Mouse (Mus musculus) MEL (cell line): Measurements from ENCODE around the gene Tiparp. TPM values are rescaled to one million over a fixed set of nuclear protein-coding genes. Genes with fewer than 3 reads are reported as not detected.

ENCODE experiments used
- DNase-seq: peaks from one replicate; pipeline ENCODE4 v3.0.0; 2011; ENCODE audit warnings: low read depth, low spot score
- H3K27ac ChIP-seq: 2 replicates; pipeline ENCODE4 v1.5.1; 2012; ENCODE audit warnings: low read depth, mild to moderate bottlenecking, control low read depth, low read length, moderate library complexity; ENCODE audit not compliant: control insufficient read depth
- H3K27me3 ChIP-seq, 2 experiments: fragments of 150-350 bp in 1 of 2; sonication (generic) in 1 of 2; 2 replicates each; pipeline ENCODE4 v1.6.1; 2012; ENCODE audit warnings: low read length in 2 of 2, mild to moderate bottlenecking in 2 of 2, improper control_type of control experiment in 1 of 2, moderate library complexity in 1 of 2; ENCODE audit not compliant: insufficient read depth in 2 of 2, control insufficient read depth in 1 of 2
- H3K36me3 ChIP-seq, 2 experiments: 2 replicates each; pipeline ENCODE4 v1.6.1; 2012 to 2014; ENCODE audit warnings: low read length in 2 of 2, improper control_type of control experiment in 1 of 2, inconsistent platforms in 1 of 2, mild to moderate bottlenecking in 1 of 2; ENCODE audit not compliant: insufficient read depth in 2 of 2, control insufficient read depth in 1 of 2
- H3K4me1 ChIP-seq, 2 experiments: fragments of 150-350 bp in 1 of 2; sonication (generic) in 1 of 2; 2 replicates each; pipeline ENCODE4 v1.6.1; 2012; ENCODE audit warnings: low read length in 2 of 2, improper control_type of control experiment in 1 of 2, mild to moderate bottlenecking in 1 of 2; ENCODE audit not compliant: insufficient read depth in 2 of 2, control insufficient read depth in 1 of 2
- H3K4me3 ChIP-seq, 2 experiments: fragments of 150-350 bp in 1 of 2; sonication (generic) in 1 of 2; 2 replicates each; pipeline ENCODE4 v1.5.1; 2012; ENCODE audit warnings: low read depth in 2 of 2, low read length in 2 of 2, mild to moderate bottlenecking in 2 of 2, moderate library complexity in 2 of 2, control low read depth in 1 of 2, improper control_type of control experiment in 1 of 2; ENCODE audit not compliant: control insufficient read depth in 1 of 2, insufficient read depth in 1 of 2
- H3K79me2 ChIP-seq: 2 replicates; pipeline ENCODE4 v1.6.1; 2012; ENCODE audit warnings: mild to moderate bottlenecking, low read length, moderate library complexity; ENCODE audit not compliant: control insufficient read depth, poor library complexity, insufficient read depth
- H3K9ac ChIP-seq: 2 replicates; pipeline ENCODE4 v1.6.1; 2012; ENCODE audit warnings: low read depth, mild to moderate bottlenecking, control low read depth, low read length, moderate library complexity; ENCODE audit not compliant: control insufficient read depth, poor library complexity, severe bottlenecking
- H3K9me3 ChIP-seq: fragments of 150-350 bp; sonication (generic); replicated peaks from 2 replicates; pipeline ENCODE4 v1.6.1; 2012; ENCODE audit warnings: mild to moderate bottlenecking, low read length, improper control_type of control experiment, moderate library complexity; ENCODE audit not compliant: insufficient read depth
- BHLHE40 ChIP-seq: IDR thresholded peaks from 2 replicates; pipeline ENCODE4 v1.6.1; 2012; ENCODE audit warnings: low read depth, mild to moderate bottlenecking, inconsistent platforms, low read length, improper control_type of control experiment, borderline replicate concordance
- CTCF ChIP-seq, 3 experiments: IDR thresholded peaks in 2 of 3; conservative IDR thresholded peaks in 1 of 3; 2 replicates each; pipeline ENCODE4 v1.5.1; 2011 to 2012; ENCODE audit warnings: low read length in 3 of 3, low read depth in 2 of 3, mild to moderate bottlenecking in 2 of 3, improper control_type of control experiment in 1 of 3, inconsistent platforms in 1 of 3, mixed read lengths in 1 of 3, moderate library complexity in 1 of 3; ENCODE audit not compliant: control insufficient read depth in 1 of 3, insufficient read depth in 1 of 3, poor library complexity in 1 of 3, severe bottlenecking in 1 of 3
- EP300 ChIP-seq, 2 experiments: IDR thresholded peaks; 2 replicates each; pipeline ENCODE4 v1.6.1; 2011; ENCODE audit warnings: improper control_type of control experiment in 2 of 2, low read length in 2 of 2, low read depth in 1 of 2, mild to moderate bottlenecking in 1 of 2
- GABPA ChIP-seq: IDR thresholded peaks from 2 replicates; pipeline ENCODE4 v1.6.1; 2012; ENCODE audit warnings: low read depth, mild to moderate bottlenecking, inconsistent platforms, low read length, improper control_type of control experiment, moderate library complexity
- MAFK ChIP-seq: IDR thresholded peaks from 2 replicates; pipeline ENCODE4 v1.6.1; 2011; ENCODE audit warnings: low read depth, mild to moderate bottlenecking, low read length, improper control_type of control experiment, borderline replicate concordance
- MAX ChIP-seq: IDR thresholded peaks from 2 replicates; pipeline ENCODE4 v1.6.1; 2011; ENCODE audit warnings: low read length, improper control_type of control experiment
- MAZ ChIP-seq: IDR thresholded peaks from 2 replicates; pipeline ENCODE4 v1.6.1; 2012; ENCODE audit warnings: low read depth, mild to moderate bottlenecking, inconsistent platforms, low read length, improper control_type of control experiment
- MEF2A ChIP-seq: IDR thresholded peaks from 2 replicates; pipeline ENCODE4 v1.6.1; 2014; ENCODE audit warnings: low read depth, mild to moderate bottlenecking, inconsistent platforms, low read length, improper control_type of control experiment; ENCODE audit not compliant: poor library complexity, insufficient replicate concordance, severe bottlenecking; ENCODE audit errors: extremely low read depth
- MYB ChIP-seq: IDR thresholded peaks from 2 replicates; pipeline ENCODE4 v1.6.1; 2011; ENCODE audit warnings: mild to moderate bottlenecking, low read depth, low read length, improper control_type of control experiment
- MYC ChIP-seq: IDR thresholded peaks from 2 replicates; pipeline ENCODE4 v1.6.1; 2011; ENCODE audit warnings: low read depth, mild to moderate bottlenecking, low read length, improper control_type of control experiment, moderate library complexity
- NELFE ChIP-seq: IDR thresholded peaks from 2 replicates; pipeline ENCODE4 v1.6.1; 2011; ENCODE audit warnings: low read depth, low read length, improper control_type of control experiment
- NRF1 ChIP-seq: IDR thresholded peaks from 2 replicates; pipeline ENCODE4 v1.6.1; 2014; ENCODE audit warnings: low read depth, mild to moderate bottlenecking, inconsistent platforms, low read length, improper control_type of control experiment, moderate library complexity; ENCODE audit not compliant: poor library complexity, insufficient read depth, severe bottlenecking
- POLR2A ChIP-seq, 2 experiments: IDR thresholded peaks; 2 replicates each; pipeline ENCODE4 v1.6.1; 2011 to 2012; ENCODE audit warnings: low read length in 2 of 2, mild to moderate bottlenecking in 2 of 2, control low read depth in 1 of 2, improper control_type of control experiment in 1 of 2, low read depth in 1 of 2, moderate library complexity in 1 of 2; ENCODE audit not compliant: control insufficient read depth in 1 of 2, insufficient read depth in 1 of 2, poor library complexity in 1 of 2
- POLR2AphosphoS2 ChIP-seq: IDR thresholded peaks from 2 replicates; pipeline ENCODE4 v1.6.1; 2011; ENCODE audit warnings: low read length, improper control_type of control experiment
- RCOR1 ChIP-seq: IDR thresholded peaks from 2 replicates; pipeline ENCODE4 v1.6.1; 2012; ENCODE audit warnings: low read depth, mild to moderate bottlenecking, inconsistent platforms, low read length, improper control_type of control experiment
- SIN3A ChIP-seq: IDR thresholded peaks from 2 replicates; pipeline ENCODE4 v1.6.1; 2012; ENCODE audit warnings: low read length, improper control_type of control experiment, inconsistent platforms
- TAL1 ChIP-seq: IDR thresholded peaks from 2 replicates; pipeline ENCODE4 v1.6.1; 2012; ENCODE audit warnings: mild to moderate bottlenecking, inconsistent platforms, low read length, moderate library complexity, mixed read lengths
- UBTF ChIP-seq: IDR thresholded peaks from 2 replicates; pipeline ENCODE4 v1.6.1; 2012; ENCODE audit warnings: low read depth, mild to moderate bottlenecking, inconsistent platforms, low read length, improper control_type of control experiment, moderate library complexity, borderline replicate concordance; ENCODE audit not compliant: insufficient read depth
- USF1 ChIP-seq: IDR thresholded peaks from 2 replicates; pipeline ENCODE4 v1.6.1; 2014; ENCODE audit warnings: low read depth, mild to moderate bottlenecking, inconsistent platforms, low read length, improper control_type of control experiment, moderate library complexity
- ZMIZ1 ChIP-seq: IDR thresholded peaks from 2 replicates; pipeline ENCODE4 v1.6.1; 2012; ENCODE audit warnings: low read depth, mild to moderate bottlenecking, inconsistent platforms, low read length, improper control_type of control experiment, moderate library complexity
- ZNF384 ChIP-seq: IDR thresholded peaks from 2 replicates; pipeline ENCODE4 v1.6.1; 2012; ENCODE audit warnings: low read depth, mild to moderate bottlenecking, inconsistent platforms, low read length, improper control_type of control experiment
- polyA plus RNA-seq, 2 experiments: library from polyadenylated mRNA; stranded (reverse) in 1 of 2; unstranded in 1 of 2; fragments of >175 nt in 1 of 2; fragments of >200 nt in 1 of 2; gene quantifications; 2 replicates each; pipeline versions ENCODE4 v1.2.1 to v1.2.4; 2012; ENCODE audit warnings: low replicate concordance in 2 of 2, low read depth in 1 of 2; ENCODE audit not compliant: insufficient read length in 2 of 2, insufficient read depth in 1 of 2, missing spikeins in 1 of 2
- total RNA-seq: library from RNA; depleted of rRNA; stranded (reverse); fragments of 300-350 nt; gene quantifications from 2 replicates; pipeline ENCODE4 v1.2.3, GENCODE M21; 2012

The Tiparp gene
- total and polyA plus RNA-seq, 3 experiments = 2.0 to 3.3 TPM; not detected in 1

GRCm38 (mm10) chr3:65494291-65494763, 33.9 kb upstream of the Tiparp start:
- Histone ChIP-seq H3K79me2 (no peaks in the 10 kb centered on the region), H3K36me3 (no peaks in the 10 kb centered on the region), H3K27me3 (no peaks in the 10 kb centered on the region; a peak in 3 of 4 replicates), H3K9me3 (no peaks in the 10 kb centered on the region), H3K4me1 (no peaks in the 10 kb centered on the region), H3K9ac (no peak overlapping the region), H3K27ac (no peak overlapping the region), H3K4me3 (no peak overlapping the region)
- TF ChIP-seq NELFE = no peak
- TF ChIP-seq MAZ = no peak
- no peak for TF ChIP-seq ZNF384
- no peak for TF ChIP-seq ZMIZ1
- no peak for TF ChIP-seq MEF2A
- no peak for TF ChIP-seq USF1
- no peak for TF ChIP-seq MYC
- DNase-seq = no peak

- no peaks in the 10 kb centered on the region for H3K36me3 ChIP-seq
- H3K27ac ChIP-seq = no peak overlapping the region
Measured at GRCm38 (mm10) chr3:65507766-65508165, 20.4 kb upstream of the Tiparp start.

GRCm38 (mm10) chr3:65510588-65510987, 17.6 kb upstream of the Tiparp start:
- Histone ChIP-seq H3K79me2 (no peaks in the 10 kb centered on the region), H3K36me3 (no peaks in the 10 kb centered on the region), H3K4me1 (no peaks in the 10 kb centered on the region), H3K9me3 (no peaks in the 10 kb centered on the region), H3K4me3 (no peak overlapping the region), H3K27me3 (peaks cover 0 to 6% of the 10 kb centered on the region in 2 experiments), H3K9ac (no peak overlapping the region), H3K27ac (no peak overlapping the region)
- no peak for DNase-seq
- TF ChIP-seq NRF1 (no peak), USF1 (no peak), POLR2A (IDR thresholded peaks at IDR 0.05; ENCODE audit: control insufficient read depth in 1 of 2, insufficient read depth in 1 of 2, low read depth in 1 of 2, low read length in 2 of 2, poor library complexity in 1 of 2) (no peak), EP300 (IDR thresholded peaks at IDR 0.05; ENCODE audit: low read depth in 1 of 2, low read length in 2 of 2) (no peak), UBTF (no peak), MYB (no peak), CTCF (IDR thresholded peaks at IDR 0.05 in 2 of 3, conservative IDR thresholded peaks at IDR 0.05 in 1 of 3; ENCODE audit: control insufficient read depth in 1 of 3, insufficient read depth in 1 of 3, low read depth in 2 of 3, low read length in 3 of 3, poor library complexity in 1 of 3, severe bottlenecking in 1 of 3) (no peak), MEF2A (no peak), GABPA (no peak), MAZ (no peak)

More at GRCm38 (mm10) chr3:65507766-65508165, 20.4 kb upstream of the Tiparp start:
- Histone ChIP-seq H3K79me2 (no peaks in the 10 kb centered on the region), H3K4me3 (no peak overlapping the region), H3K9ac (no peak overlapping the region), H3K9me3 (no peaks in the 10 kb centered on the region), H3K4me1 (no peaks in the 10 kb centered on the region), H3K27me3 (peaks cover 0 to 6% of the 10 kb centered on the region in 2 experiments)
- no peak for TF ChIP-seq SIN3A
- TF ChIP-seq EP300 (IDR thresholded peaks at IDR 0.05; ENCODE audit: low read depth in 1 of 2, low read length in 2 of 2) = no peak
- TF ChIP-seq MAFK = no peak
- no peak for TF ChIP-seq TAL1
- no peak for TF ChIP-seq RCOR1
- no peak for TF ChIP-seq USF1
- TF ChIP-seq POLR2AphosphoS2 = no peak
- TF ChIP-seq BHLHE40 = no peak
- no peak for TF ChIP-seq MAX
- no peak for DNase-seq
